In genomic region chr8:128690056-128690455, GRCm38 (mm10) we compare ENCODE assay signal across 22 mouse cellular contexts. TPM values are rescaled to one million over a fixed set of nuclear protein-coding genes. Genes with fewer than 3 reads are reported as not detected.
DNase-seq lines count a peak whose midpoint lies in the region; ATAC-seq and TF ChIP-seq lines count a peak whose summit lies in the region.
"Had no signal": no experiment of that assay in that cellular context is flagged by ENCODE, and none has a peak within 500 bp of the region (broad histone marks: within the 10 kb centered on the region; RNA-seq: fewer than 3 reads in every experiment).

No protein-coding gene starts in this region.

- dilution Hi-C loops in CH12.LX (cut with MboI; ENCODE audit: extremely low pct_ligation_motif_present, extremely low pct_unique_long_range_greater_than_20kb, low sequenced_read_pairs) = no loop called here

- no peaks in the 10 kb centered on the region for H3K9me3 ChIP-seq in heart, embryonic 12.5 days (replicated peaks)
- H3K9me3 ChIP-seq in heart, embryonic 11.5 days (replicated peaks; ENCODE audit: control insufficient read depth, low read length) = no peaks in the 10 kb centered on the region
- no peaks in the 10 kb centered on the region for H3K9me3 ChIP-seq in CH12.LX (replicated peaks; ENCODE audit: low read length)
- no peaks in the 10 kb centered on the region for H3K9me3 ChIP-seq in liver, embryonic 11.5 days (ENCODE audit: control insufficient read depth, low read length)
- H3K9me3 ChIP-seq: embryonic facial prominence, embryonic 13.5 days; forebrain, embryonic 12.5 days; limb, embryonic 13.5 days had no signal

- no peak overlapping the region for H3K4me3 ChIP-seq in heart, embryonic 12.5 days
- H3K4me3 ChIP-seq in heart, embryonic 11.5 days (ENCODE audit: low read depth, low read length) = no peak overlapping the region
- no peak overlapping the region for H3K4me3 ChIP-seq in CH12.LX (replicated peaks in 1 of 3; ENCODE audit: low read depth in 2 of 3, low read length in 2 of 3, poor library complexity in 1 of 3)
- no peak overlapping the region for H3K4me3 ChIP-seq in liver, embryonic 11.5 days (ENCODE audit: low read depth, low read length)
- H3K4me3 ChIP-seq in myocyte = no peak overlapping the region
- H3K4me3 ChIP-seq: embryonic facial prominence, embryonic 13.5 days; forebrain, embryonic 12.5 days; limb, embryonic 13.5 days had no signal

- peak; percentile 38 for DNase-seq in CH12.LX (ENCODE audit: extremely low read depth)
- DNase-seq in liver, embryonic 11.5 days (ENCODE audit: low spot score) = no peak
- no peak for DNase-seq in embryo, embryonic 10 days (ENCODE audit: low spot score)
- no peak for DNase-seq in adrenal gland, adult 2 months
- DNase-seq: adrenal gland, postnatal 14 days; cerebellum, adult 18-20 months; gastrocnemius, postnatal 36 days; heart, postnatal 10 days; kidney, adult 11 months; kidney, postnatal 14 days; right cerebral cortex, adult 18-20 months; spleen, adult 18-20 months; thymus, postnatal 14 days had no signal

- TF ChIP-seq RAD21 in CH12.LX (IDR thresholded peaks at IDR 0.05; ENCODE audit: low read depth, low read length) = no peak

- no peak for TF ChIP-seq CTCF in CH12.LX (conservative IDR thresholded peaks at IDR 0.05 in 1 of 2, IDR thresholded peaks at IDR 0.05 in 1 of 2; ENCODE audit: low read depth in 2 of 2, low read length in 2 of 2)

- in situ Hi-C loops in CH12.LX (cut with MboI; ENCODE audit: low pct_ligation_motif_present, low pct_unique_long_range_greater_than_20kb, low sequenced_read_pairs) = loop anchor here (5.0 kb wide), 1 partner anchor 33 kb away; no protein-coding TSS in a partner anchor

- no peak overlapping the region for H3ac ChIP-seq in myocyte (ENCODE audit: control insufficient read depth, insufficient read length)

- no peak overlapping the region for H3K27ac ChIP-seq in heart, embryonic 12.5 days (ENCODE audit: poor library complexity, severe bottlenecking)
- no peak overlapping the region for H3K27ac ChIP-seq in heart, embryonic 11.5 days (ENCODE audit: low read depth, low read length)
- no peak overlapping the region for H3K27ac ChIP-seq in CH12.LX (ENCODE audit: insufficient read depth, low read depth)
- H3K27ac ChIP-seq in liver, embryonic 11.5 days (ENCODE audit: low read depth, low read length) = peak overlapping the region; percentile 58; the same call in 1 of the 2 replicates
- H3K27ac ChIP-seq: embryonic facial prominence, embryonic 13.5 days; hindbrain, embryonic 14.5 days; limb, embryonic 13.5 days had no signal

- H3K79me2 ChIP-seq in CH12.LX (replicated peaks; ENCODE audit: control insufficient read depth, extremely low read depth, insufficient read depth, poor library complexity, severe bottlenecking) (peaks cover 37% of the 10 kb centered on the region), myocyte (ENCODE audit: control insufficient read depth, insufficient read depth) (peaks cover 92% of the 10 kb centered on the region)

- TF ChIP-seq EP300 in CH12.LX (IDR thresholded peaks at IDR 0.05; ENCODE audit: low read length) = peak; percentile 38; the same call in 1 of the 2 replicates

- H3K9ac ChIP-seq in heart, embryonic 12.5 days = no peak overlapping the region
- no peak overlapping the region for H3K9ac ChIP-seq in heart, embryonic 11.5 days (ENCODE audit: low read depth, low read length)
- H3K9ac ChIP-seq in CH12.LX (ENCODE audit: insufficient read depth, low read depth) = no peak overlapping the region
- no peak overlapping the region for H3K9ac ChIP-seq in liver, embryonic 11.5 days (ENCODE audit: low read depth, low read length)
- H3K9ac ChIP-seq: embryonic facial prominence, embryonic 13.5 days; forebrain, embryonic 12.5 days; hindbrain, embryonic 14.5 days; limb, embryonic 13.5 days had no signal

- no peaks in the 10 kb centered on the region for H3K36me3 ChIP-seq in heart, embryonic 12.5 days
- no peaks in the 10 kb centered on the region for H3K36me3 ChIP-seq in heart, embryonic 11.5 days (ENCODE audit: control insufficient read depth, insufficient read depth, low read length)
- H3K36me3 ChIP-seq in CH12.LX (replicated peaks in 1 of 2; ENCODE audit: control insufficient read depth in 1 of 2, insufficient read depth in 1 of 2, low read length in 1 of 2) (no peaks in the 10 kb centered on the region), myocyte (ENCODE audit: control insufficient read depth, insufficient read depth) (no peaks in the 10 kb centered on the region)
- H3K36me3 ChIP-seq in liver, embryonic 11.5 days (ENCODE audit: control insufficient read depth, insufficient read depth, low read length) = no peaks in the 10 kb centered on the region
- H3K36me3 ChIP-seq: embryonic facial prominence, embryonic 13.5 days; forebrain, embryonic 12.5 days; limb, embryonic 13.5 days had no signal

- TF ChIP-seq POLR2A in CH12.LX (IDR thresholded peaks at IDR 0.05; ENCODE audit: low read depth, low read length) (no peak), myocyte (IDR thresholded peaks at IDR 0.05; ENCODE audit: insufficient read length, low read depth) (no peak)

- no peak for ATAC-seq in heart, embryonic 12.5 days (ENCODE audit: insufficient number of reproducible peaks, low FRiP score)
- no peak for ATAC-seq in heart, embryonic 11.5 days (replicated peaks; ENCODE audit: insufficient number of reproducible peaks, low FRiP score, low TSS enrichment)
- ATAC-seq in liver, embryonic 11.5 days (replicated peaks; ENCODE audit: low FRiP score) = no peak; the same call in 1 of the 2 replicates
- ATAC-seq: lung, postnatal 0 days; midbrain, embryonic 16.5 days had no signal

- 0 out of 2 replicates have a peak overlapping the region, but pooled peaks have one; percentile 21 for H3K4me2 ChIP-seq in heart, embryonic 12.5 days
- no peak overlapping the region for H3K4me2 ChIP-seq in heart, embryonic 11.5 days
- H3K4me2 ChIP-seq in CH12.LX (ENCODE audit: insufficient read depth, low read depth, poor library complexity, severe bottlenecking) (no peak overlapping the region), myocyte (ENCODE audit: low read depth) (peak overlapping the region; percentile 62)
- H3K4me2 ChIP-seq in liver, embryonic 11.5 days = peak overlapping the region; percentile 55
- H3K4me2 ChIP-seq: embryonic facial prominence, embryonic 13.5 days; forebrain, embryonic 12.5 days; hindbrain, embryonic 14.5 days; limb, embryonic 13.5 days had no signal

- WGBS in heart, embryonic 12.5 days = 78% methylated on average over 1 of the region's 1 CpGs
- 86% methylated on average over 1 of the region's 1 CpGs for WGBS in heart, embryonic 11.5 days (ENCODE audit: insufficient replicate concordance)
- 97% methylated on average over 1 of the region's 1 CpGs for WGBS in liver, embryonic 11.5 days

- H3K27me3 ChIP-seq in heart, embryonic 12.5 days (replicated peaks) = no peaks in the 10 kb centered on the region
- no peaks in the 10 kb centered on the region for H3K27me3 ChIP-seq in heart, embryonic 11.5 days (ENCODE audit: control insufficient read depth, insufficient read depth, low read length)
- H3K27me3 ChIP-seq in CH12.LX (replicated peaks) (no peaks in the 10 kb centered on the region), myocyte (ENCODE audit: control insufficient read depth, insufficient read depth, insufficient read length) (no peaks in the 10 kb centered on the region)
- H3K27me3 ChIP-seq in liver, embryonic 11.5 days (replicated peaks; ENCODE audit: control insufficient read depth, insufficient read depth, low read length) = no peaks in the 10 kb centered on the region
- H3K27me3 ChIP-seq: embryonic facial prominence, embryonic 13.5 days; forebrain, embryonic 12.5 days; limb, embryonic 13.5 days had no signal

- peaks cover 30% of the 10 kb centered on the region for H3K4me1 ChIP-seq in heart, embryonic 12.5 days (replicated peaks)
- peaks cover 24% of the 10 kb centered on the region for H3K4me1 ChIP-seq in heart, embryonic 11.5 days (ENCODE audit: control insufficient read depth, insufficient read depth, low read length)
- H3K4me1 ChIP-seq in CH12.LX (ENCODE audit: control insufficient read depth in 1 of 2, insufficient read depth in 2 of 2) = peaks cover 3 to 64% of the 10 kb centered on the region in 2 experiments; a peak in 3 of 4 replicates
- peaks cover 25% of the 10 kb centered on the region for H3K4me1 ChIP-seq in liver, embryonic 11.5 days (replicated peaks; ENCODE audit: control insufficient read depth, insufficient read depth, low read length)

TF ChIP-seq in CH12.LX, 34 proteins besides CTCF, POLR2A, EP300 and RAD21:
- peak; percentile 36; the same call in 1 of the 2 replicates for TF ChIP-seq IRF4 (IDR thresholded peaks at IDR 0.05; ENCODE audit: low read depth, low read length)
- TF ChIP-seq NELFE (IDR thresholded peaks at IDR 0.05; ENCODE audit: low read depth, low read length) = no peak

TF ChIP-seq in myocyte, 11 proteins besides CTCF, POLR2A, EP300 and RAD21:
- no peak for TF ChIP-seq SRF (IDR thresholded peaks at IDR 0.05; ENCODE audit: control insufficient read depth, insufficient read length, low read depth)
- no peak for TF ChIP-seq TCF12 (IDR thresholded peaks at IDR 0.05; ENCODE audit: insufficient read depth, poor library complexity, severe bottlenecking)
- no peak for TF ChIP-seq MAX (IDR thresholded peaks at IDR 0.05; ENCODE audit: low read depth)
- TF ChIP-seq CEBPB (IDR thresholded peaks at IDR 0.05; ENCODE audit: insufficient read depth, poor library complexity, severe bottlenecking) = no peak
- TF ChIP-seq TCF3 (IDR thresholded peaks at IDR 0.05; ENCODE audit: insufficient read length, low read depth) = no peak
- no peak for TF ChIP-seq REST (IDR thresholded peaks at IDR 0.05; ENCODE audit: insufficient read depth, insufficient read length)
- no peak for TF ChIP-seq MYOD1 (IDR thresholded peaks at IDR 0.05; ENCODE audit: control insufficient read depth in 1 of 3, insufficient read length in 2 of 3, low read depth in 2 of 3)
- no peak for TF ChIP-seq USF1 (IDR thresholded peaks at IDR 0.05; ENCODE audit: low read depth)

RNA-seq across cellular contexts. Expression of gene Itgb1, which starts 4.6 kb away (rescaled TPM):
- 474 and 476 TPM in 2 replicates for polyA plus RNA-seq in heart, embryonic 12.5 days (2016; fragmentation: Nextera tagmentation; extraction: Ambion mirVana)
- 314 and 434 TPM in 2 replicates for polyA plus RNA-seq in heart, embryonic 11.5 days (2014; fragmentation: Nextera tagmentation; extraction: Ambion mirVana)
- total RNA-seq in CH12.LX (2012; rRNA removed) (62.4 and 68.9 TPM in 2 replicates), CH12.LX (2014; rRNA removed) (127 and 135 TPM in 2 replicates)
- polyA plus RNA-seq in CH12.LX (2012; ENCODE audit: insufficient read length, low read depth) (160 and 172 TPM in 2 replicates), myocyte (2012; fragmentation: generic; extraction: Trizol) (232 TPM)
- polyA plus RNA-seq in liver, embryonic 11.5 days (2014; fragmentation: Nextera tagmentation; extraction: Ambion mirVana) = 194 and 220 TPM in 2 replicates
- 100 to 1,000 TPM; 237 to 267 TPM for total RNA-seq in adrenal gland, adult 2 months (2021)
- polyA plus RNA-seq in adrenal gland, adult 2 months (2012; rRNA removed) = 15.5 and 19.1 TPM in 2 replicates

Comparison
In these comparisons a context has a peak if more than half of its experiments do, and no peak if none do; other contexts are left out.
1. H3K4me2 ChIP-seq: peak in heart, embryonic 12.5 days (single experiment), liver, embryonic 11.5 days (single experiment) and myocyte (single experiment); none in heart, embryonic 11.5 days (single experiment) and CH12.LX (single experiment).